Mouse (Mus musculus): Measurements from ENCODE around the gene Gm20547. TPM values are rescaled to one million over a fixed set of nuclear protein-coding genes. Genes with fewer than 3 reads are reported as not detected.
A peak's percentile ranks its signal among the peaks of the same experiment; 100 is the strongest.

Gm20547 gene
- polyA plus RNA-seq, 1 experiment from 2014 or later = not detected

DNA sequence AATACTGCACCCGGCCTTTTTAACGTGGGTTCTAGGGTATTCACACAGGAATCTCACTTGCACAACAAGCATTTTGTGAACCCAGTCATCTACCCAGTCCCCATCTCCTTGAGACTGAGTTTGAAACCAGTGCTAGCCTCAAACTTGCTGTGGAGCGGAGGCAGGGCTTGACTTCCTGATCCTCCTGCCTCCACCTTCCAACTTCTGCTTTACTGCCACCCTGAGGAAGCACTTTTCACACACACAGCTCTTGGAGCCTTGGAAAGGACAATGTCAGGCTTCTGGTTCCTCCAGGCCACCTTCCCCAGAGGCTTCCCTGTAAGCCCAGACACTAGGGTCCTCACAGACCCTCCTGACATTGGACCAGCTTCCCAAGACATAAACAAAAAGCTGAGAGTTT, 1.5 kb upstream of the Gm20547 start:
- 53% methylated on average over 3 of the region's 3 CpGs for WGBS (ENCODE audit: insufficient replicate concordance)

DNA sequence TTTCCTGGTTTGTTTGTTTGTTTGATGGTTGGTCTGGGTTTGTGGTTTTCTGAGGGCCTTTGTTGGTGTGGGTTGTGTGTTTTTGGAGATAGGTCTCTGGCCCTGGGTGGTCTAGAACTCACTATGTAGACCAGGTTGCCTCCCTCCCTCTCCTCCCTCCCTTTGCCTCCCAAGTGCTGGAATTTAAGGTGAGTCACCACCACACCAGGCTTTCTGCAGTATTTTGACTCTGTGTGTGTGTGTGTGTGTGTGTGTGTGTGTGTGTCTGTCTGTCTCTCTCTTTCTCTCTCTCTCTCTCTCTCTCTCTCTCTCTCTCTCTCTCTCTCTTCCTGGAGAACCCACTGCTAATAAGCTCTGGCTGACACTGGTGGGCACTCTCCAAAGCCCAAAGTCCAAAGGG, 676 bp downstream of the Gm20547 start:
- TF ChIP-seq CTCF (IDR thresholded peaks at IDR 0.05; ENCODE audit: low read depth) = no peak
- TF ChIP-seq EP300 (IDR thresholded peaks at IDR 0.05; ENCODE audit: low read depth) = no peak
- Histone ChIP-seq H3K4me1 (ENCODE audit: insufficient read depth) (peaks cover 8% of the 10 kb centered on the region), H3K27me3 (ENCODE audit: insufficient read depth, low read length) (no peaks in the 10 kb centered on the region), H3K4me3 (ENCODE audit: low read depth, low read length) (no peak overlapping the region; the same call in 1 of the 2 replicates), H3K4me2 (ENCODE audit: low read depth, low read length) (peak overlapping the region; percentile 64), H3K27ac (ENCODE audit: low read depth) (peak overlapping the region; percentile 73), H3K9me3 (ENCODE audit: low read length) (no peaks in the 10 kb centered on the region), H3K36me3 (replicated peaks; ENCODE audit: insufficient read depth, low read length) (no peaks in the 10 kb centered on the region), H3K9ac (replicated peaks) (no peak overlapping the region)
- DNase-seq = peak; percentile 11
- ATAC-seq = no peak

More for the DNA sequence above, 1.5 kb upstream of the Gm20547 start:
- ATAC-seq (no peak), DNase-seq (peak; percentile 14)
- Histone ChIP-seq H3K4me2 (ENCODE audit: low read depth, low read length) (no peak overlapping the region), H3K27me3 (ENCODE audit: insufficient read depth, low read length) (no peaks in the 10 kb centered on the region), H3K27ac (ENCODE audit: low read depth) (no peak overlapping the region), H3K9me3 (ENCODE audit: low read length) (no peaks in the 10 kb centered on the region), H3K36me3 (replicated peaks; ENCODE audit: insufficient read depth, low read length) (no peaks in the 10 kb centered on the region), H3K4me3 (ENCODE audit: low read depth, low read length) (no peak overlapping the region), H3K9ac (replicated peaks) (no peak overlapping the region), H3K4me1 (ENCODE audit: insufficient read depth) (peaks cover 8% of the 10 kb centered on the region)
- TF ChIP-seq CTCF (IDR thresholded peaks at IDR 0.05; ENCODE audit: low read depth) (peak; percentile 33), EP300 (IDR thresholded peaks at IDR 0.05; ENCODE audit: low read depth) (no peak)

DNA sequence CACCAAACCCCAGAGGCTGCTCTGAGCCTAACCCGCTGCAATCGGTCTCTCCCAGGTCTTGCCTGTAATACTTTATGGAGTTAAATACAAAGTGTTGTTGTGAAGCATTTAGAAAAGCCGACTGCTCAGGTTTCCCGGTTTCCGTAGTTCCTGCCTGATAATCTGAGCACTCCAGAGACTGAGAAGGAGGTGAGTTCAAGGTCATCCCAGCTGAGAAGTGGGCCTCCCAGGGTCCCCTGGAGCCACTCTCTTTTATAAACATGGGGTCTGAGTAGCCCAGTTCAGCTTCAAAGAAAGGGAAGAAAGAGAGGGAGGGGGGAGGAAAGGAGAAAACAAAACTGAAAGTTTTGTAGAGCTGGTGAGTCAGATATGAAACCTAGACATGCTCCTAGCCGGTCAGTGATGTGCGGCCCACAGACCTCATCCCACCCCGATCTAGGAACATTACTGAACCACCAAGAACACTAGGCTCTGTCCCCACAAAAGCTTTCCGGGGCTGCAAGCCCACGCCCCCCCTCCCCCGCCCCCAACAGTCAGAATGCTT, 2.4 kb downstream of the Gm20547 start, which contains the start of gene Zbtb12:
Zbtb12 (plus strand) TSS at position 148 of the 544 bp plus-strand sequence.
- Histone ChIP-seq H3K9me3 (ENCODE audit: low read length) (no peaks in the 10 kb centered on the region), H3K36me3 (replicated peaks; ENCODE audit: insufficient read depth, low read length) (no peaks in the 10 kb centered on the region), H3K27ac (ENCODE audit: low read depth) (no peak within 1 kb of the TSS), H3K4me1 (ENCODE audit: insufficient read depth) (peaks cover 8% of the 10 kb centered on the region), H3K27me3 (ENCODE audit: insufficient read depth, low read length) (no peaks in the 10 kb centered on the region), H3K4me2 (ENCODE audit: low read depth, low read length) (peak within 1 kb of the TSS; percentile 27; the same call in 1 of the 2 replicates), H3K4me3 (ENCODE audit: low read depth, low read length) (no peak within 1 kb of the TSS), H3K9ac (replicated peaks) (no peak within 1 kb of the TSS)
- ATAC-seq (no peak), DNase-seq (peak; percentile 11)
- TF ChIP-seq EP300 (IDR thresholded peaks at IDR 0.05; ENCODE audit: low read depth) (no peak), CTCF (IDR thresholded peaks at IDR 0.05; ENCODE audit: low read depth) (no peak)
- WGBS (ENCODE audit: insufficient replicate concordance) = 60% methylated on average over 11 of the region's 11 CpGs

DNA sequence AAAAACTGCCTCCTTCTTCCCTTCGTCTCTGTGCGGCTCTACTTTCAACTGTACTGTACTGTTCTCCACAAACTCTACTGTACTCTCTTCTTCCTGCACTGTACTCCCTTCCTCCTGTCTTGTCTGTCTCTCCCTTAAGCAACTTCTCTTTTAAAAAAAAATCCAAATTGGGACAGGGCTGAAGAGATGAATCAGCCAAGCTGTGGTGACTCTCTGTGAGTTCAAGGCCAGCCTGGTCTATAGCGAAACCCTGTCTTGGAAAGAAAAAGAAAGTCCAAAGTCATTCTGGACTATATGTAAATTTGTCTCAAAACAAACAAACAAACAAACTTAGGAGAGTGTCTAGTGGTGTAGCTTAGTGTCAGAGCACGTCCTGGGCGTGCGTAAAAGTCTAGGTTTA, 7.5 kb downstream of the Gm20547 start:
- Histone ChIP-seq H3K4me2 (ENCODE audit: low read depth, low read length) (no peak overlapping the region), H3K27me3 (ENCODE audit: insufficient read depth, low read length) (no peaks in the 10 kb centered on the region), H3K4me3 (ENCODE audit: low read depth, low read length) (no peak overlapping the region), H3K9me3 (ENCODE audit: low read length) (no peaks in the 10 kb centered on the region), H3K4me1 (ENCODE audit: insufficient read depth) (peaks cover 1% of the 10 kb centered on the region; the same call in 1 of the 2 replicates), H3K9ac (replicated peaks) (no peak overlapping the region), H3K36me3 (replicated peaks; ENCODE audit: insufficient read depth, low read length) (no peaks in the 10 kb centered on the region; the same call in 1 of the 2 replicates), H3K27ac (ENCODE audit: low read depth) (no peak overlapping the region)
- no peak for TF ChIP-seq CTCF (IDR thresholded peaks at IDR 0.05; ENCODE audit: low read depth)
- no peak for TF ChIP-seq EP300 (IDR thresholded peaks at IDR 0.05; ENCODE audit: low read depth)
- no peak for DNase-seq
- 84% methylated on average over 6 of the region's 6 CpGs for WGBS (ENCODE audit: insufficient replicate concordance)
- ATAC-seq = no peak

DNA sequence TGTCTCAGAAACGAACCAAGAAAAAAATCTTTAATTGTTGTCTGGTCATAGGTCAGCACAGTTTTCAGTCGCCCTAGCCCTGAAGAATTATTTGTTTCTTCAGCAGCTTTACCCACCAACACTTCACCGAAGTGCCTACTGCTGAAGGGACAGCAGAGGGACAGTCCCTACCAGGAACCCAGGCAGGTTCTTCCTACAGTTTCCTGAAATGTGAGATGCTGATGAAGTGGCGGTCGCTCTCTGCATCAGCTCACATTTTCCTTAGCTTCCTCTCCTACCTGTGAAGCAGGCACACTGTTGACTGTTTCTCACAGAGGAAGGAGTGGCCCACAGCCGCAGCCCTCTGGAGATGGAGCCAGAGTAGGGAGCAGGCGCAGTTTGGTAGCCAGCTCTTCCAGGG, 15.9 kb downstream of the Gm20547 start:
- no peak overlapping the region for H3K4me3 ChIP-seq (ENCODE audit: low read depth, low read length)
- WGBS (ENCODE audit: insufficient replicate concordance) = 55% methylated on average over 7 of the region's 7 CpGs

DNA sequence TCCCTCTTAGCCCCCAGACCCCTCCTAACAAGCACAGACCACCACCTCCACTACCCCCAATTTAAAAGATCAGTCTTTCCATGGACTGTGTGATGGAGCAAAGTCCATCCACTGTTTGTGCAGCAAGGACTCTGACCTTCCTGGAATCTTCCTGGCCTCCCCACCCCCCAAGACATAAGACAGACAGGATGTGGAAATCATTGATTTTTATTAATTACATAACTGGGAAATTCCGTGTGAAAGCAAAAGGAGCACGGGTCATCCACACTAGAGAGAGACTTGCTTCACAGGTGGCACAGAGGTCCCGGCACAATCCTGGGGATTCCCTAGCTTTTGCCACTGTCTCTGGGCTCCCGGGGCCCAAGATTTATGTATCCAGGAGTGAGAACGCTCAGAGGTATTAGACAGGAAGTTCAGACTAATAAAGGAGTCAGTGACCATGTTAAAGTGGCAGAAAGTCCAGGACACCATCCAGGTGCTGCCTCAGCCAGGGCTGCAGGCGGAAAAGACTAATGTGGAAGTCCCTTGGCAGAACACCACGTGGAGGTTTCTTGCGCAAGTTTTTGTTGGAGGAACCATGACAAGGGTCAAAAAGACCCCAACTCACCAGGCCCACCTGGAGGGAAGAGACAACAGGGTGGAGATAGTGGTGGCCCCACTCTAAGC, 19.3 kb downstream of the Gm20547 start, which contains the start of gene Cfb:
Cfb (minus strand) TSS at position 103 of the 666 bp plus-strand sequence.
- peak within 1 kb of the TSS; percentile 73 for H3K27ac ChIP-seq (ENCODE audit: low read depth)
- peak; percentile 80 for ATAC-seq
- TF ChIP-seq CTCF (IDR thresholded peaks at IDR 0.05; ENCODE audit: low read depth) (no peak), EP300 (IDR thresholded peaks at IDR 0.05; ENCODE audit: low read depth) (peak; percentile 59)
- peak within 1 kb of the TSS; percentile 51 for H3K4me3 ChIP-seq (ENCODE audit: low read depth, low read length)
- peaks cover 11% of the 10 kb centered on the region for H3K36me3 ChIP-seq (replicated peaks; ENCODE audit: insufficient read depth, low read length)
- 34% methylated on average over 8 of the region's 8 CpGs for WGBS (ENCODE audit: insufficient replicate concordance)
- H3K9me3 ChIP-seq (ENCODE audit: low read length) = no peaks in the 10 kb centered on the region
- no peak for DNase-seq
- peaks cover 19% of the 10 kb centered on the region for H3K4me1 ChIP-seq (ENCODE audit: insufficient read depth)
- H3K9ac ChIP-seq (replicated peaks) = peak within 1 kb of the TSS; percentile 47
- H3K4me2 ChIP-seq (ENCODE audit: low read depth, low read length) = peak within 1 kb of the TSS; percentile 63
- H3K27me3 ChIP-seq (ENCODE audit: insufficient read depth, low read length) = no peaks in the 10 kb centered on the region

More for the DNA sequence above, 15.9 kb downstream of the Gm20547 start:
- Histone ChIP-seq H3K27me3 (ENCODE audit: insufficient read depth, low read length) (no peaks in the 10 kb centered on the region), H3K27ac (ENCODE audit: low read depth) (no peak overlapping the region), H3K36me3 (replicated peaks; ENCODE audit: insufficient read depth, low read length) (no peaks in the 10 kb centered on the region), H3K4me1 (ENCODE audit: insufficient read depth) (peaks cover 8% of the 10 kb centered on the region; the same call in 1 of the 2 replicates), H3K9me3 (ENCODE audit: low read length) (no peaks in the 10 kb centered on the region), H3K4me2 (ENCODE audit: low read depth, low read length) (no peak overlapping the region), H3K9ac (replicated peaks) (no peak overlapping the region)
- no peak for DNase-seq
- no peak for ATAC-seq
- TF ChIP-seq EP300 (IDR thresholded peaks at IDR 0.05; ENCODE audit: low read depth) = no peak
- TF ChIP-seq CTCF (IDR thresholded peaks at IDR 0.05; ENCODE audit: low read depth) = no peak
